Mouse (Mus musculus) hindlimb bud, embryonic 11.5 days (tissue): ENCODE measurements around the gene Pcsk5.

Source experiments
- DNase-seq: peaks from one replicate; pipeline ENCODE4 v3.0.0-alpha.2; 2012; ENCODE audit warnings: low read depth, low spot score; ENCODE audit errors: extremely low spot score

The Pcsk5 gene

DNA sequence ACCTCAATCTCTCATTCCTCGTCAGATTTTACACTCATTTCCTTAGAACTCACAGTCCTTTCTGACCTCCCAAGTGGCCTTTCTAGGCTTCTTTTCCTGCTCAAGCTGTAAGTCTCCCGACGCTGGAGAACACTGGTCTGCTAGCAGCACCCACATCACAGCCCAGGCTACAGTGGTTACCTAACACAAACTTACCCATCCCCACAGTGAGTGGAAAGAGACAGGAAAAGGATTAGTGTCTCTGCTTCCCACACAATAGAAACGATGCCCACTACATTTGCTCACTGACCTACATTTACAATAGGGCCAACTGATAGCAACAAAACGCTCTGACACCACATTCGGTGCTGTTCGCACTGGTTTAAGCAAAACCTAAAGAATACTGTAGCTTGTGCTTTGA is 24.8 kb downstream of the Pcsk5 start:
- DNase-seq: no peak

DNA sequence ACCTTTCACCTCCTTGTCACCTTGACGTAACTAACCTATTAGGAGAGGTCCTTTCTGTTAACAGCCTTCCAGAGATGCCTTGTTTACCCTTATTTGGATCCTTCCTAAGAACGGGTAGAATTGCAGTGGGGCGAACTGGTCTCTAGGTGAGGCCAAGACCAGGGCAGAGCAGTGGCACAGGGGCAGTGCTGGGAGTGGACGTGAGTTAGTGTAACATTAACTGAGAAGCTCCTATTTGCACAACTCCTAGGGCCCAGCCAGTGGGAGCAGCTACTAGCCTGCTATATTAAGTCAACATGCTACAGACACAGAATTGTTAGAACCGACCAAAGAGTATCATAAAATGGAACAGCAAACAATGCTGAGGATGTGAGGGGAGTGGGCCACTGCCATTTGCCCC is 30.8 kb downstream of the Pcsk5 start:
- DNase-seq: no peak

DNA sequence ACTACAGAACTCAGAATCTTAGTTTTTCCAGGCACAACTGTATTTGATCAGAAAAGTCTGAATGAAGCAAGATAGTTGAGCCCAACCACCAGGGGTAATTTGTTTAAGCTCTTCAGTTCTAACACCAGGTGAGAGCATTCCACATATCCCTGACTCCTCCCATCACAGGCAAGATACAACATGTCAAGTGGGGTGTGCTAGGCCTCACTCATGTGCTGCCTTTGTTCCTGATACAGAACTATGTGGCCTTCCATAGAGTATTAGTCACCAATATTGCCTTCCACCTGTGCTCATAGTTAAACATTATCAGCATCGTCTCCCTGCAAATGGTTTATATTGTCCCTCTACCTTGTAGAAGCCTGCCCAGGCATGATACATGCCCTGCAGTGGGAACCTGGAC is 36.6 kb downstream of the Pcsk5 start:
- DNase-seq: no peak

DNA sequence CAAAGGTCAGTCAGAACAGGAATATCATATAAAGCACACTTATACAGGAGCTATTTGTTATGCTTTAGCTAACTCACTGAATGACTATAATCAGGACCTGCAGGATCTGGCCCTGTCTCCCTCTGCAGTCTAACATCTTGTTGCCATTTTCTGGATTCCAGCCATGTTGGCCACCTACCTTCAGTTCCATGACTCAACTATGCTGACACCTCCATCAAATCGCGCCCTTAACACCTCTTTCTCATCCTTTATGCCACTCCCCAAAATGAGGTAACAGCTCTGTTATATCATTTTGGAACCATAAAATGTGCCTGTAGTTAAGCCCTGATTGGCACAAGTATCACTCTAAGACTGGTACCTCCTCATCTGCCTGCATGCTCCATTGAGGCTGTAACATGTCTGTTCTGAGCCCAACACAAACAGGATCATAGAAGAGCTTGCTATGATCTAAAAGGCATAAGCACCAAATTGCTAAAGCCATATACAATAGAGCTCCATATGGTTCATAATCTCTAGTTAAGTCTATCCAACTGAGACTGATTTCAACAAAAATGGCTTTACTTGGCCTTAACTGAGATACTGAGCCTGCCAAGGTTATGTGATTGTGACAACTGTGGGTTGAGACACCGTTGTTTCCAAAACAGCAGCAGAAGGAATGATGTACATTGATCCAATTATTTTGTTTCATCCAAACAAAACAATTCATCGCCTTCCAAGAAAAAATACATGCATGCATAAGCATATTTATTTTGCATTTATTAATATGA is 37.8 kb downstream of the Pcsk5 start:
- no peak for DNase-seq

DNA sequence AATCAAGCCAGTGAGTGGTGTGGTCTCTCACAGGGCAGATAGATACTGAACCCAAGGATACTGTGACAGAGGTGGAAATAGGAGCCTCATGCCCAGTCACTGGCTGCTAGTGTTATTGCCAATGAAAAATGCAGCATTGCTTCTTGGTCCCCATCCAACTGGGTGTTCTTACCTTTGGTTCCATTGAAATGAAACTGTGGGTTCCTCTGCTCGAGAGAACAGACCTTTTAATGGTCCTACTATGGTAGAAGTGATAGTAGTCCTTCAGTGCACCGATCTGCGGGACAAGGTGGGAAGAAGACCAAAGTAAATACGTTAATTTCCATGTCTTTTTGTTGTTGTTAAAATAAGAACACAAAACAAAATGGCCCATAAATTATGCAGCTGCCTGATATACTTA is 44.0 kb downstream of the Pcsk5 start:
- no peak for DNase-seq

DNA sequence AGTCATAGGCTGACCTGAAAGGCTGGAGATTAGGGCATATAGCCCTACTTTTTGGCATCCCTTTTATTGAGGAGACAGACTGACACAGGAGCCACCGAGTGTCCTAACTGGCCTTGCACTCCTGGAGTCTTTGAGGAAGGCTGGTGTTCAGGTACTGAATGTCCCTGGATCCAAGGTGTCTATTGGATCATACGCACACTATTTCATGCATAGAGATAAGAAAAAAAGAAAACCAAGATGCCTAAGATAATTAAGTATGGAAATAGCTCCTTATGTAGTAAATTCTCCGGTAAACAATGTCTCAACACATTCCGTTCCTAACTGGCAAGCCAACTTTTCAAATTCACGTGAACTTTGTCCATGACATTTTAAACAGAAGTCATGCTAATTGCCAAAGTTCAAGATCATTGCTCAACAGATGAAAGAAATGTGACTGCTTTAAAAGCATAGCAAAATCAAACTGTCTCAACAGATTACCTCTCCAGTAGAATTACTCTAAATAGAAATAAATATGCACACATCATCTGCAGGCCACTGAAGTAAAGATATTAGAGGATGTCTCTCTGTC is 45.9 kb downstream of the Pcsk5 start:
- DNase-seq: no peak

DNA sequence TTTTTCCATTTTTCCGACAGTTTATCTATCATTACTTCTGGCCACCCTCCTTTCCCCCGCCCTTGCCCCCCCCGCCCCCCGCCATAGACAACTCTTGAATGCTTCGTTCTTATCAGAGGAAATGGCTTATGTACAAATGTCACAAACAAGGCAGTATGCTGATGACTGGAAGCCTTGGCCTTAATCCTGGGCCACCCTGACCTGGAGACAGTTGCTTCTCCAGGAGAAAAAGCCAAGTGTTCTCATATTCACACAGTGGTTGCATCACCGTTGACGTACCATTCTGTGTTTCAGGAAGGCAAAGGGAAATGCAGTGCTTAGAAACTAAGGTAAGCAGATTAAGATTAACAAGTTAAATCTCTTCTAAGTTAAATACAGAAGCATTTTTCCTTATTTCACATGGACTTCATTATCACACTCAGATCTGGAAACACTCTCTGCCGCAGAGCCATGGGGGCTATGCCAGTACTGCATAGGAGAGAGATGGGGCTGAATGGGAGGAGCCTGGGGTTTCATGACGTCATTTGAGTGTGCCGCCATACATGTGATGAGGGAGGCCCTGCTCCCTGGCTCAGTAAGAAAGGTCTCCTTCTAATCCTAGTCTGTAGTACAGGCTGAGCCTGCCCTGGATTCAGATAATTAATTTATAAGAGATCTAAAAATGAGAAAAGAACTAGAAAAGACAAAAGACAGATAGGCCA is 48.7 kb downstream of the Pcsk5 start:
- no peak for DNase-seq

DNA sequence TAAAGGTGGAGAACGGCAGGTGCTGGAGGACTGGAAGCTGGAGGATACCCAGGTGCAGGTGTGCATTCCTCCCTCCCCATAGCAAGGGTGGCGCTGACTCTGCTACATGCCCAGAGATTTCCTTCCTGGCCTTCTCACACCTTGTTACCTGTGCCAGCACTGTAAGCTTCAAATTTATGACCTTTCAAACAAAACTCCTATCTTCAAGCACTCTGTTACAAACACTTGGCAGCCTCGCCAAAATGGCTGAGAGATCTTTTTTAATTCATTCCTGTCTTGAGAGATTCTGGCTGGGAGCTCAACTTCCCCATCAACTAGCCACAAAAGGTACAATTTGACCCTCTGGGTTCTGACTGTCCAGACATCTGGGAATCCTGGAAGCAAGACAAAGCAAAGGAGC is 50.7 kb downstream of the Pcsk5 start:
- DNase-seq: no peak

DNA sequence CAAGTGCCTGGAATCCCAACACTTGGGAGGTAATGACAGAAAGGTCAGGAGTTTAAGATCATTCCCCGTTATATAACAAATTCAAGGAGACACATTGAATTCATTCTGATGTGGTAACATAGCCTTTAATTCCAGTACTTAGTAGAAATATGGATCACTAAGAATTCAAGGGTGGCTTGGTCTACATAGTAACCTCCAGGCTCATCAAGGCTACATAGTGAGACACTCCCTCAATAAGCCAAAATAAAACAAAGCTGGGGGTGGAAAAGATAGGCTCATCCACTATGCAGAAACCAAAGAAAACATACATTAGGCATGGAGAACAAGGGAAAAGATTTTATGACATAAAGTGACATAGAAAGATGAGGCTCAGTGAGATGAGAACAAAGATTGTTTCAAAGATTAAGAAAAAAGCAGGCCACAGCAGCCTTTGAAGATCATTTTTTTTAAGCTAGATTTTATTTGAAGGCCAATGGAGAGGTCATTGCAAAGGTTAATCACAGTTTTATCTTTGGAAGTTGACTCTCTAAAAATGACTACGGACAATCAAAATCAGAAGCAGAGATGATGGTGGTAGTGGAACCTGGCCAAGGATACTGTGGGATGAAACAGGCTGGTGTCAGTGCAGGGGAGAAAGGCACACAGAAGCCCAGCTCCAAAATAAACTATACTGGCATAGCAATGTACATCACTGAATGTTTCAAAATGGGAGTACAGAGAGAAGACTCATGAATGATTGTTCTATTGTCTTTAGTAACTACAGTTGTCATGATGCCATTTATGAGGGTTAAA is 52.8 kb downstream of the Pcsk5 start:
- DNase-seq: no peak

DNA sequence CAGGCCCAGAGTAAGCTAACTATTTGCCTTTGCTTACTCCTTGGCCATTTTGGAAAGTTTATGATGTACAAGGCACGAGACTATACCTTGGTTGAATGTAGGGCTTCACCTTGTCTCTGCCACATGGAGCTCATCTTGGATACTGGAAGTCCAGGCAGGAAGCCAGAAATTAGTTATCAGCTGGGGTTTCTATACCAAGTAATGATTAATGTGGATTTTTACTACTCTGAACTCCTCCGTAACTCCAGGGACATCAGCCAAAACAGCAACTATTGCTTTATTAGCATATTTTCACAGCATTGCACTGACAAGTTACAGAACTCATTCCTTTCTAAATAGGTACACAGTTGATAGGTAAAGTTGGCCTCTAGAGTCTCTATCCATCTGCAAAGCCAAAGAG is 54.2 kb downstream of the Pcsk5 start:
- no peak for DNase-seq

DNA sequence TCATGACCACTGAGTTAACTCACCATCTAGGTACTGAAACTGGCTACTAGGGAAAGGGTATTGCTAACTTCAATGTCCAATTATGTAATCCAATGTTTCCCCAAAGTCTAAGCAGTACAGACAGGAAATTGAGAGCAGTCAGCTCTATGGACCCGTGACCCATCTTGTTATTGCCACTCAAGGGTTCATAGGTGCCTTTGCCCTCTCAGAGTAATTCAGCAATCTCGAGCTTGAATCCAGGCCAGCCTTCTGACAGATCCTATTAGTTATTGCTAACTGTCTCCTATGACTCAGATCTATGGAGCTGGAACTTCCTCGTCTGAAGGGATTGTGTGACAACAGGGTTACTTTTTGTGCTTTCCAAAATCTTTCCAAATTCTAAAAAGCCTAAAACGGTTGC is 56.1 kb downstream of the Pcsk5 start:
- no peak for DNase-seq

DNA sequence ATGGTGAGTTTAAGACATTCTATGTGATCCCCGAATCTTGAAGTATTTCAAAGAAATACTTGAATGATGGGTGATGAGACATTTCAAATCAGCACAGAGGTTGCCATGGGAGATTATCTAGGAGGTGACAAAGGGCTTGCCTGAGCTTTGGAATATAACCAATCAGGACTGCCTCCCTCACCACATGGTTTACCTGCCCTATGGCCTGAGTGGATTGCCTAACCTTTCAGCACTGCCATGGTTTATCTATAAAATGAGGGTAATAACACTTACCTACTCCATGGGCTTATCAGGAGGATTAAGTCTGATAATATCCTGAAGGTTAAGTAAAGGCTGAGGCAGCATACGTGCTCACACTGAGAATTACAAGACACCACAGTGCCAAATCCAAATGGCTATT is 61.5 kb downstream of the Pcsk5 start:
- no peak for DNase-seq

DNA sequence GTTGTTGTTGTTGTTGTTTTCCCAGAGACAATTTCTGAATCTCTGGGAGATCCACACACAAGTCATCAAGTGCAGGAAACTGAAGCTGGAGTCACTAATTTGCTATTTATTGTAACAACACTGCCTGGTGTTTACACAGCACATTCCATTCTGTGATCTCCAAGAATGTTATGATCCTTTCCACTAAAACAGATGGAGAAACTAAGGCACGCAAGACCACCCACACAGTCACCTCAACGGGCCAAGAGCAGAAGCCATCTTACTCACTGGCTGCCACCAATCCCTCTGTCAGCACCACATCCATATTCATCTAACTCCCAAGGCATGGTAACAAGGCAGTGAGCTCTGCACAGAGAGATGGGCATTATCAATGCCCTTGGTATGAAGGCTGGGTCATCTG is 62.3 kb downstream of the Pcsk5 start:
- no peak for DNase-seq

DNA sequence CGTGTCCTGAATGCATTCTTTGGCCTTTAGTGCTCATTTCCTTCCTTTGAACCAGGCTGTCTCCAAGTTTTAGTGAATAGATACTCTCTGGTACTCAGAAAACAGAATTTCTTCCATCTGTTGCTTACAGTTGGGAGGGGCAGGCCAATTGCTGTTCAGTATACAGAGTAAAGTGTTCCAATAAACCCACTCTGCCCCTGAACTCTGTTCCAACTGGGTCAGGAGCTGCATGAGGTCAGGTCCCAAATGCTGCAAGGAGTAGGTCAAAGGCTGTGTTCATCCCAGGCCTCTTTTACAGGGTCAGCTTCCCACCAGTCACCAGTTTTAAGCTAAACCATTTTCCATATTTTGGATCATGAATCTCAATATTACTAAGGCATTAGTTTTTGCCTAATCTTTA is 63.4 kb downstream of the Pcsk5 start:
- no peak for DNase-seq

DNA sequence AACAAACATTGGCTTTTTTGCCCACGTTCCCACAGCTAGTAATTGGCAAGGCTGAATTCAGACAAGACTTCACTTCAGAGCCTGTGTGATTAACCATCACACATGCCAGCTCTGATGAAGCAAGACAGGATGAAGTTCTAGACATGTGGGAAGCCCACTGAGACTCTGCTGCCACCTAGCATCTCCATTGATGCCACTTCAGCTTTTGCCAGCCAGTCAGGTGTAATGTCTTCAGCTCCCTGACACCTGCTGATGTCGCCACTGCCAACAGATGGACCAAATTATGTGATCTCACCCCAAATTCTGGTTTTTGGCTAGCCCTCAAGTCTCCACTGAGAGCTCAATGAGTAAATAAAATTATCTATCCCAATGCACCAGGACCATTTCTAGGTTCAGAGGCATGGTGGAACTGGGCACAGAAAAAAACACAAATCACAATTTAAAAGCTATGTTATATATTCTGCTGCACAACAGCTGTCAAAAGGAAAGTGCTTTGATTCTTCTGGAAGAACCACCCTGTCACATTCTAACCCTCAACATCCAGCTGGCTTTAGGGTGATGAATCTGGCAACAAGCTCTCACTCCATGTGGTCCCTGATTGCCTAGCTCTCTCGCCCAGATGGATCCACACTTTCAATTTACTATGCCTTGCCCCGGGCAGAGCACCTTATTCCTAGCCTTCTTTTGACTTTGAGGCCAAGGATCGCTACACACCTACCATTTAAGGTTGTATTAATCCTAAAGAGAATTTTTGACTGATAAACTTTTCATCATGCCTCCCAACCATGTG is 67.6 kb downstream of the Pcsk5 start:
- DNase-seq: no peak

DNA sequence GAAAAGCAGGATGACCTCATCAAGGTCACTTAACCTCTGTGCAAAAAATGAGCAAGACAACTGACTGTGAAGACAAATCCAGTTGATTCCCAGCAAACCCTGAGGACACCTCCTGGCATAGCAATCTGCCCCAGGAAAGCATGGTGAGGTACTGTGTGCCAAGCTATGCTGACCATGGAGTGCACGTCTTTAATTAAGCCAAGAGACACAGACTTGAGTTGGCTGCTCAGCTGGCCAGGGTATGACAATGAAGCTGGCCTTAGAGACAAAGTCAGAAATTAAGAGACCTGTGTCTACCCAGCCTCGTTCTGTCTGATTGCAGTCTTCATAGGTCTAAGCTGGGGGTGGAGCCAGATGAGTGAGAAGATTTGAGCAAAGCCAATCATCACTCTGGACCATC is 72.4 kb downstream of the Pcsk5 start:
- no peak for DNase-seq

DNA sequence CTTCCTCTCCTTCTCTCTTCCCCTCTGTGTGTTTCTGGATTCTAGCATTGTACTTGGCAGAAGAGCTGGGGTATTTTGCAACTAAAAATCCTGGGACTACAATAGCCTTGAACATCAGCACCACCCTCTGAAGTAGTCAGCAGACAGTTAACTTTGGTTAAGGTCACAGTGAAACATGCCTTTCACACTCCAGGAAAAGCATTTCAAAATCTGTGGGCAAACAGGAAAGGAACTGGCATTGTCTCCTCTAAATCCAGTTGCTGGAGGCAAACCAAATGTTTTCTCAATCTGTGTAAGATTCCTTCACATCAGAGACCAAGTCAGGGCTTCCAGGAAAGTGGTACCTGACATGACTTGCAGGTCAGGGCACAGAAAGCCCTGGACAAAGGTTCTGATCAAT is 74.7 kb downstream of the Pcsk5 start:
- DNase-seq: no peak

DNA sequence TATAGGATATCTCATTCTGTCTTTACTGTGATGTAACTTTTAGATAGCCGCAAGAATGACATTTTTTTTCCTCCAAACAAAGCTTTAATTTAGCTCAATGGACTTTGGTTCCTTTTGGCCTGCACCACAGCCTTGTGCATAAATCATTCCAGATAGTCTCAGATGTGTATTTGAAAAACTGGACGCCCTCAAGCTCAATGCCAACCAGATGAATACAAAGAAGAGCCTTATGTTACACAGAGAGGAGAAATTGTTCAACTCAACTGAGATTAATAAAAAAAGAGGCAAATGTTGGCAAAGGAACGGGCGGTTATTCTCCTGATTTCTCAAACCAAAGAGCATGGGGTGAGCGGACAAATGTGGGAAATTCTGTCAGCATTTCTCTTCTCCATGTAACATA is 75.8 kb downstream of the Pcsk5 start:
- DNase-seq: no peak

DNA sequence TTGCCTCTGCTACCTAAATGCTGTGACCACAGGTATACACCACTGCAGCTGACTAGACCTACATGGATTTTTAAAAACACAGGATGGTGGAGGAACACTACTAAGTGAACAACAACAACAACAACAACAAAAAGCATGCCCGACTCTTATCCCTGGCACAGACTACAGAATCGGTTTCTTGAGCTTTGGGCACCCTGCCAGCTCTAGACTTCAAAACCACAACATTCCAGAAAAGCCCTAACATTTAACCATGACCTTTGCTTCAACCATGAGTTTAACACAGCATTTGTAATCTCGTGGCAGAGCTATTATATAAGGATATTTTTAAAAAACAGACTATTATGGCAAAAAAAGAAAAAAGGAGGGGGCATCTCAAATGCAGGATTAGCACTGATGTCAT is 84.6 kb downstream of the Pcsk5 start:
- DNase-seq: no peak

DNA sequence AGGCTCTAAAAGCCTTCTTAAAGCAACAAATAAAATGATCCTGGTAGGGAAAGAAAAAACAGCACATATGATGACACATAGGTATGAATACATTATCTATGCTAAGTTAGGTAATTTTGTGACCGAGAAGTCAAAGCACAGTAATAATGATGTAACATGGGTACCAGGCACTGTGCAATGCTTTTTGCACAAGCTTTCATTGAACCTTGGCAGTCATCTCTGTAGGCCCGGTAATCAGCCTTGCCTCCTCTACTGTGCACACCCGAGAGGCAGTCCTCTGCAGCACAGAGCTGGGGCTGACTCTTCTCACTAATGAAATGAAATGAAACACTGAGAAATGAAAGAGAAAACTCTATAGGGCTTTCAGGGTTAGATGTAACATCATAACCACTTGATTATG is 89.1 kb downstream of the Pcsk5 start:
- no peak for DNase-seq

DNA sequence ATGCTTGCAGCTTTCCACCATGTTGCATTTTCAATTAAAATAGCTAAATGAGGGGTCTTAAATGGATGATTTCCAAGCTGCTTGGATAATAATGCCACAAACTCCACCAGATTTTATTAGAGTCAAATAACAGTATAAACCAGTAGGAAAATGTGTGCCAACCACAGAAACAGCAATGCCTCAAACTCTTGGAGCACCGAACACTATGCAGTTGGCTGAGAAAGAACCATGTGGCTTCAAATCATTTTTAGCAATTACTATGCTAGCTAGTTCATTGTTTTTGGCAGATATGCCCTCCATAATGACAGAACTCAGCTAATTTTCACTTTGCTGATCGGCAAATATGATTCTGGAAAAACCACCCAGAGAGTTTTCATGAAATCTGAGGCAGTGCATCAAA is 92.1 kb downstream of the Pcsk5 start:
- no peak for DNase-seq
